8 mouse cellular contexts compared by ENCODE assay signal in the genomic region with DNA sequence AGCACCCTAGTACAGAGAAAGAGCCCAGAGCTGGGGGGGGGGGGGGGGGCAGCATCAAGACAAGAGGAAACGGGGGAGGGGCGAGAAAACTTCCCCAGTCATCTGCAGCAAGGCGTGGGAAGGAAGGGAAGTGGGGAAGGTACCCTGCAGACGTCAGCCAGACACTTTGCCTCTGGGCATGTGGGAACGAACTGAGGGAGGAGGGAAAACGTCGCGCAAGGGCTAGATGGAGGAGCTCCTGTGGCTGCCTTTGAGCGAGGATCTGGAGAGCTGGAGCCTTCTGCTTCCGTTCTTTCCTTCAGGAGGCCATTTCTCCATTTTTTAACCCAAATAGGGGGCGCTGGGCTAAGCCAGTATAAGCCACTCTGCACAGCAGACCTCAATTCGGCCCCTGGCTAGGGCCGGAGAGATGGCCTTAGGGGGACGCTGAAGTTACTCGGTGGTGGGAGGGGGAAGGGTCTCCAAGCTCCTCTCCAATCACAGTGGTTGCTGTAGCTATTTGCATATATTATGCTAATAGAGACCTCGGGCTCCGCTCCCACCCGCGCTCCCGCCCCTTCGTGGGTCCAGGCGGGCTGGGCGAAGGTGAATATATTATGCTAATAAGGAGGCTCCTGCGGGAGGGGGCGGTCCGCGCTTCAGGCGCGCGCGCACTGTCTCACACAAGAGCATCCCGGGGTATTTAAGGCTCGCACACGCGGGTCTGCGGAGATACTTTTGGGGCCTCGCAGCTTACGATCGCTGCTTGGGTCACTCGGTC. TPM values are rescaled to one million over a fixed set of nuclear protein-coding genes. Genes with fewer than 3 reads are reported as not detected.
A peak's percentile ranks its signal among the peaks of the same experiment; 100 is the strongest.
DNase-seq lines count a peak whose midpoint lies in the region; ATAC-seq and TF ChIP-seq lines count a peak whose summit lies in the region.

No protein-coding gene starts in this region.

- TF ChIP-seq CTCF in testis, adult 2 months (IDR thresholded peaks at IDR 0.05; ENCODE audit: control insufficient read depth, insufficient read depth, insufficient replicate concordance, low read depth, low read length): no peak

- intact Hi-C loops in heart, postnatal 36 days (cut with DNase I): no loop called here

- DNase-seq in B cell, adult 2 months: peak; percentile 35
- peak; percentile 24 for DNase-seq in c-Kit-positive CD71-negative TER-119-negative erythroid progenitor cells, embryonic 14.5 days (ENCODE audit: low read depth)
- peak; percentile 87 for DNase-seq in forelimb bud, embryonic 11.5 days (ENCODE audit: low read depth, low spot score)
- peak; percentile 54 to 65 for DNase-seq in heart, postnatal 36 days
- DNase-seq in layer of hippocampus, adult 11-12 months (ENCODE audit: low spot score): peak; percentile 82

- H3K27ac ChIP-seq in liver, embryonic 15.5 days (replicated peaks): no peak overlapping the region; the same call in 1 of the 2 replicates
- H3K27ac ChIP-seq in neural tube, embryonic 12.5 days: no peak overlapping the region
- no peak overlapping the region for H3K27ac ChIP-seq in testis, adult 2 months (ENCODE audit: control insufficient read depth, insufficient read depth, low read depth, low read length)

- H3K4me3 ChIP-seq in liver, embryonic 15.5 days (replicated peaks): peak overlapping the region; percentile 47
- peak overlapping the region; percentile 53 for H3K4me3 ChIP-seq in neural tube, embryonic 12.5 days
- H3K4me3 ChIP-seq in testis, adult 2 months (ENCODE audit: control insufficient read depth, low read depth, low read length): peak overlapping the region; percentile 75

- H3K4me1 ChIP-seq in liver, embryonic 15.5 days (replicated peaks): no peaks in the 10 kb centered on the region
- H3K4me1 ChIP-seq in neural tube, embryonic 12.5 days: peaks cover 10% of the 10 kb centered on the region; the same call in 1 of the 2 replicates
- peaks cover 16% of the 10 kb centered on the region for H3K4me1 ChIP-seq in testis, adult 2 months (ENCODE audit: control insufficient read depth, insufficient read depth, low read length)

- peak; percentile 65 for ATAC-seq in liver, embryonic 15.5 days (ENCODE audit: insufficient read depth)
- ATAC-seq in neural tube, embryonic 12.5 days (ENCODE audit: low FRiP score, low read depth): peak; percentile 94

- H3K36me3 ChIP-seq in liver, embryonic 15.5 days (replicated peaks): no peaks in the 10 kb centered on the region
- no peaks in the 10 kb centered on the region for H3K36me3 ChIP-seq in neural tube, embryonic 12.5 days
- H3K36me3 ChIP-seq in testis, adult 2 months (ENCODE audit: control insufficient read depth, insufficient read depth, low read length): no peaks in the 10 kb centered on the region

- peak overlapping the region; percentile 69 for H3K4me2 ChIP-seq in liver, embryonic 15.5 days
- peak overlapping the region; percentile 94 for H3K4me2 ChIP-seq in neural tube, embryonic 12.5 days (replicated peaks)

- WGBS in liver, embryonic 15.5 days (ENCODE audit: insufficient replicate concordance): under 1% methylated on average over 40 of the region's 40 CpGs
- WGBS in neural tube, embryonic 12.5 days: under 1% methylated on average over 40 of the region's 40 CpGs

- TF ChIP-seq POLR2A in testis, adult 2 months (IDR thresholded peaks at IDR 0.05; ENCODE audit: control insufficient read depth, low read depth, low read length): no peak

- H3K9ac ChIP-seq in liver, embryonic 15.5 days: no peak overlapping the region
- peak overlapping the region; percentile 54 for H3K9ac ChIP-seq in neural tube, embryonic 12.5 days

- peaks cover 36% of the 10 kb centered on the region for H3K27me3 ChIP-seq in liver, embryonic 15.5 days
- peaks cover 11% of the 10 kb centered on the region for H3K27me3 ChIP-seq in neural tube, embryonic 12.5 days (replicated peaks)
- H3K27me3 ChIP-seq in testis, adult 2 months (ENCODE audit: control insufficient read depth, insufficient read depth, low read length): no peaks in the 10 kb centered on the region

- H3K9me3 ChIP-seq in liver, embryonic 15.5 days (replicated peaks): no peaks in the 10 kb centered on the region
- no peaks in the 10 kb centered on the region for H3K9me3 ChIP-seq in neural tube, embryonic 12.5 days

RNA-seq across cellular contexts. Expression of a gene that starts 49.1 kb away (rescaled TPM):
- total RNA-seq in heart, postnatal 36 days (2021): under 1 TPM; 0.16 to 0.33 TPM
- 0.79 and 1.1 TPM in 2 replicates for polyA plus RNA-seq in liver, embryonic 15.5 days (2015; fragmentation: Nextera tagmentation; extraction: Ambion mirVana)
- polyA plus RNA-seq in neural tube, embryonic 12.5 days (2016; fragmentation: Nextera tagmentation; extraction: Ambion mirVana): 5.4 and 6.2 TPM in 2 replicates
- polyA plus RNA-seq in testis, adult 2 months (2012; rRNA removed): 1.5 and 1.9 TPM in 2 replicates

Comparison
In these comparisons a context has a peak if more than half of its experiments do, and no peak if none do; other contexts are left out.
1. DNase-seq: peak in every context shown above with its lines; median percentile 87 in forelimb bud, embryonic 11.5 days; 82 in layer of hippocampus, adult 11-12 months; 60 in heart, postnatal 36 days; 35 in B cell, adult 2 months; 24 in c-Kit-positive CD71-negative TER-119-negative erythroid progenitor cells, embryonic 14.5 days.